Mouse (Mus musculus) neutrophil, adult 5-6 weeks (primary cell): ENCODE measurements around the gene Hist3h2ba. TPM values are rescaled to one million over a fixed set of nuclear protein-coding genes. Genes with fewer than 3 reads are reported as not detected.
A peak's percentile ranks its signal among the peaks of the same experiment; 100 is the strongest.

Experiments
- ATAC-seq: fragments of 151-379, 151-347 bp; 2 replicates; pipeline ENCODE4 v1.8.0; 2017; ENCODE audit warnings: mild to moderate bottlenecking, moderate TSS enrichment; ENCODE audit not compliant: insufficient number of reproducible peaks, poor library complexity, low FRiP score, severe bottlenecking; ENCODE audit errors: extremely low read depth
- total RNA-seq: library from RNA; stranded (forward); fragments of 200-1000 nt; gene quantifications from 2 replicates; pipeline ENCODE4 v1.2.3, GENCODE M21; 2017

Gene Hist3h2ba
- total RNA-seq, 1 experiment from 2014 or later: 3.7 TPM

DNA sequence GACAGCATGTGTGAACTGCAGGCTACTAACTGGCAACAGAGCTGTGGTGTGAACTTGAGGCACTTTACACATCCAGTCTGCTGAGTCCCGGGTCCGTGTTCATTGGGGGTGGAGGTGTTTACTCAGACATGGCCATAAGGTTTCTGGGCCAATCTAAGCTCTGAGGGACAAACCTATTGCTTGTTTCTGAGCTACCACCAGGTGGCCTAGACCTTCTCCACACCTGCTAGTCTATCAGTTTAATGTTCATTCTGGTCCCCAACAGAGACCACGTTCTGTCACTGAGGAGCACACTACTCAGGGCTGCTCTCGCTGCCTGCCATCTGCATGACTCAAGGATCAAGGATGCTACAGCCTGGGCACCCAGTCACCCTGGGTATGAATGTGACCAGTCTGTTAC lies 17.1 kb upstream of the Hist3h2ba start:
- no peak for ATAC-seq

DNA sequence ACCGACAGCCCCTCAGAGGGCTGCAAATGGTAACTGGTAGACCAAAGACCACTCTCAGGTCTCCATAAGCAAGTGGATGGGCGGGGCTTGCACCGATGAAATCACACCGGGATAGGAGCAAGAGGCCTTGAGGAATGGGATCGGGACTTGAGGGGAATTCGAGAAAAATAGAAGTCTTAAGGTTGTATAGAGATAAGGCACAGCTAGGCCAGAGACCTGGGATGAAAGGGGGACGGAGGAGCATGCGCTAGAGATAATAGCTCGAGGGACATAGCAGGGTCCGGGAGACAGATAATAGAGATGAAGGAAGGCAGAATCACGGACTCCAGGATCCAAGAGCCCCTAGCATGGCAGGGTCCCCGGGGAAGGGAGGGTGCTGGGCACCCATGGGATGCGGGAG lies 10.8 kb upstream of the Hist3h2ba start:
- ATAC-seq: no peak

DNA sequence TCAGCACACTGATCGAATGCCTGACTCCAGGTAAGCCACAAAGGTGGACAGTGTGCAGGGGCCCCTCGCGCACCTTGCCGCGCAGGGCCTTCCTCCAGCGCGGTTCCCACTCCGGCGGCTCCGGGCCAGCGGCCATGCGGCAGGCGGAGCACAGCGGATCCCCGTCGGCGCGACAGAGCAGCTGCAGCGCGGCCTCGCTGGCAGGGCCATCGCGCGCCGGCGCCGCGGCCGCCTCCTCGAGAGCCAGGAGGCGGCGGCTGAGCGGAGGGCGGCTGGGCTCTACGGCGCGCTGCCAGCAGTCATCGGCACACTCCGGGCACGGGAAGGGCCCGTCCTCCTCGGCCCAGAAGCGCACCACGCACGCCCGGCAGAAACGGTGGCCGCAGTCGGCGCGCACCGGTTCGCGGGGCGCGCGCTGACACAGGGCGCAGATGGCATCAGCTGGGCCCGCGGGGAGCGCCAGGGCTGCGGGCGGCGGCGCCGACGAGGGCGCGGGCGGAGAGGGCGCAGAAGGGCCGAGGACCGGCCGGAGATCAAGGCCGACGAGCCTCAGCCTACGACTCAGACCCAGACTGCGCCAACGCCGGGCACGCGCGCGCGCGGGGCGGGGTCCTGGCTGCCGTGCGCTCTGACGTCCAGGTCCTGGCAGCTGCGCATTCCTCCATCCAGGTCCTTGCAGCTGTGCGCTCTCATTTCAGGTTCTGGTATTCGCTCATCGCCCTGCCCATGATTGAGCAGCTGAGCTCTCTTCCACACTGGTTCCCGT lies 10.2 kb upstream of the Hist3h2ba start, which contains the start of gene Rnf187:
Gene Rnf187, minus strand, starts transcription at position 595 of the 766 bp plus-strand sequence.
- ATAC-seq: peak; percentile 93

DNA sequence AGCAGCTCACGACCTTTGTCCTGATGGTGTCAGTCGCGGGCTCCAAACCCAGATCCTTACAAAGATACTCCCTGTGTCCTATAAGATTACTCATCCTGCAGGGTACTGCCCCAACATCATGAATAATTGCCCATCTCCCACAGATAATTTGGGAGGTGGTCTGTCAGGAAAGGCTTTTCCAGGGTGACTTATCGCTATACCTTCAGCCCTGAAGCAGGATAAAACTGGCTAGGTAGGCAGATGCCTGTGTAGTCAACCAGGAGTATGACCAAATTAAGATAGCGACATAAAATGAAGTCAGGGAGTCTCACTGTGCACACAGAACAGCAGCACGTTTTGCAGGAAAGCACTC lies 9.7 kb upstream of the Hist3h2ba start:
- no peak for ATAC-seq

DNA sequence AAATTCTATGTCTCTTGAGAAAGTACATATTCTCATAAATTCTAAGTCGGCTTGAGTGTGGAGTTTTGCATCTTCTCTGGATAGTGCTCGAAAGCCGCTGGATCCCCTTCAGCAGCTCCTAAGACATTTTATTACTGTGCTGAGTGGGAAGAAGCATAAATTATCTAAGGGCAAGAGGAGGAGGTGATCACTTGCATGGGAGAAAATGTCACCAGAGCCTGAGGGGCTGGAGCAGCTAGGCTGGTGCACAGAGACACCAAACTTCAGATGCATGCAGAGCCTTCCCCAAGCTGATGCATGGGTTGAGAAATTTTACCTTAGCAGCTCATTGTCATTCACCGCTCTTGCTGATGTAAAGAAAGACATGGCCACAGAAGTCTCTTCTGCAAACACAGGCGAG lies 4.6 kb upstream of the Hist3h2ba start:
- no peak for ATAC-seq

DNA sequence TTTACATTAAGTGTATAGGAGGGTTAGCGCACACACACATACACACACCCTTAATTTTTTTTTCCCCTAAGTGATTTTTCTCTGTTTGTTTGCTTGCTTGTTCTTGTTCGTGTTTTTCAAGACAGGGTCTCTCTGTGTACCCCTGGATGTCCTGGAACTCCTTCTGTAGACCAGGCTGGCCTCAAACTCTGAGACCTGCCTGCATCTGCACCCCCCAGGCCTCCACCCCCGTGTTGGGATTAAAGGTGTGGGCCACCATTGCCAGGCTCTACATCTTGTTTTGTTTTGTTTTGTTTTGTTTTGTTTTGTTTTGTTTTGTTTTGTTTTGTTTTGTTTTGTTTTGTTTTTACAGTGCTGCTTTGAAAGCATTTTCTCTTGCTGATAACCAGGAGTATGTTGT lies 1.4 kb upstream of the Hist3h2ba start:
- no peak for ATAC-seq

DNA sequence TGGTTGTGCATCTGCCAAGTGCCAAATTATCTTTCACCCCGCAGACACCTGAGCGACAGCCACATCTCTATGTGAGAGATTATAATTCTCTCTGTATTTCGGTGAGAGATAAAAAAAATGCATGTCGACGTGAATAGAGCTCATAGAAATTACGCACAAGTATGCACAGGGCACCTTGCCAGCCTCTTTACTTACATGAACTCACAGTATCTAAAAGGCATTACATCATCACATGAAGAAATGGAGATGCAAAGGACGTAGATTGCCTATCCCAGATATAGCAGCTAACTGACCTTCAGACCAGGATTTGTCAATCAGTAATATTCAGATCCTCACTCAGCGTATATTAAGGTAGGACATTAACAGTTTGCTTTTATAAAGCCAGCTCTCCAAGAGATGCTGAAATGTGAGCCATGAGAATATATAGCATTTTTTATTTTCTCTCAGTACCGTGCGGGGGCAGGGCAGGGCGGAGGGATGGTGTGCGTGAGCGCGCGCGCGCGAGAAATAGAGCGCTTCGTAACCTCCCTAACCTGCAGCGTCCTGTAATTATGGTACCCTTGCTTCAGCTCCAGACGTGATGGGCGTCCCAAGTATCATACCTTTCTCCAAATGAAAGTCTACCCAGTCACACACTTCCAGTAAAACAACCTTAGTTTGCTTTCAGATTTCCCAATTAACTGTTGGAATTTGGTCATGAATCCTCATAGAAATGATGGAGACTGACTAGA lies 757 bp upstream of the Hist3h2ba start:
- no peak for ATAC-seq

DNA sequence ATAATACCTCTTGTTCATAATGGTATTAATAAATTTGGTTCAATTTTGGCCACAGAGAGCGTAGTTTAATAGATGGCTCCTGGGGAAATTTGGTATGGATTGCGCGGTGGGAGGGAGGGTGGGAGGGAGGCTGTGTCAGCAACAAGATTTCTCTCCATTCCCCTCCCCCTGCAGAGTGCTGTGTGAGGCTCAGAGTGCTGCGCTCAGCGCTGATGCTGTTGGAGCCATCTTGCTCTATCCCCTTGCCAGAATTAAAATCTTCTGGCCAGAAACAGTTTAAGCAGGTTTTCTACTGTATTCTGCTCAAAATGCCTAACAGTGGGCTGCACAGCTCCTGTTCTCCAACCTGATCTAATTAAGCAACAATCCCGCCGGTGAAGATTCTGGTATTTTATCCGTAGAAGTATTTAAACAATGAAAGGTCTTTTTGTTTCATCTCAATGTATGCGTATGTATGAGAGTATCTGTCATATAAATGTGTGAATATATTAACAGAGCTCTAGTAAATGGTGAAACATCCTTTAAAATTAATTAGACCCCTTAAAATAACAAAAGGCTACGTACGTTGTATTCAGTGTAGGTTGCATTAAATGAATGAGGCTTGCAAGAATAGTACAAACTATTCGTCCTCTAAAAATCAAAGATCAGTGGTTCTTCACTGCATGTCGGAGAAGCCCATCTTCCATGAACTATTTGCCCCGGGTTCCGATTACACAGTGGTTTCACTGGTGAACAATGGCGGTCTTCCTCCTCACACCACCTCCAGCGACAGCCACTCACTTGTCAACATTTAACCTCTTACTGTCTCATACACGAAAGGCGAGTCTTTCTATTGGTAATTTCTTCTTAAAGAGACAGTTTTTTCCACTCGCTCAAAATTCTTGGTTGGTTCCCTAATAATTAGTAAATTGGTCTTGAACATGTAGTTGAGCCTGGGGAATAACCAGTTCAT lies 1.0 kb downstream of the Hist3h2ba start:
- ATAC-seq: no peak

DNA sequence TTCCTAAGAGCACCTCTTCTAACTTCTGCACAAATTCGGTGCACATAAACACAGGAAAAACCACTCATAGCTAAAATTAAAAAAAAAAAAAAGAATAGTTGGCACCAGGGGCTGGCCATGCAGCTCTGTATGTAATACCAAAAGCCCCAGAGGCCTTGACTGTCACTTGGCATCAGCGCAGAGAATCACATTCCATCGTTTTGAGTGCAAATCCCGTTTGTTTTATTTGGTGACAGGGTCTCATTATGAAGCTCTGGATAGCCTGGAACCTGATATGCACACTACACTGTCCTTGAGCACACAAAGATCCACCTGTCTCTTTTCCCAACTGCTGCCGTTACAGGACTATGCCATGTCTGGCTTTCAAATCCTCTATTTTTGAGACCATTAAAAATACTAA lies 2.5 kb downstream of the Hist3h2ba start:
- ATAC-seq: no peak

DNA sequence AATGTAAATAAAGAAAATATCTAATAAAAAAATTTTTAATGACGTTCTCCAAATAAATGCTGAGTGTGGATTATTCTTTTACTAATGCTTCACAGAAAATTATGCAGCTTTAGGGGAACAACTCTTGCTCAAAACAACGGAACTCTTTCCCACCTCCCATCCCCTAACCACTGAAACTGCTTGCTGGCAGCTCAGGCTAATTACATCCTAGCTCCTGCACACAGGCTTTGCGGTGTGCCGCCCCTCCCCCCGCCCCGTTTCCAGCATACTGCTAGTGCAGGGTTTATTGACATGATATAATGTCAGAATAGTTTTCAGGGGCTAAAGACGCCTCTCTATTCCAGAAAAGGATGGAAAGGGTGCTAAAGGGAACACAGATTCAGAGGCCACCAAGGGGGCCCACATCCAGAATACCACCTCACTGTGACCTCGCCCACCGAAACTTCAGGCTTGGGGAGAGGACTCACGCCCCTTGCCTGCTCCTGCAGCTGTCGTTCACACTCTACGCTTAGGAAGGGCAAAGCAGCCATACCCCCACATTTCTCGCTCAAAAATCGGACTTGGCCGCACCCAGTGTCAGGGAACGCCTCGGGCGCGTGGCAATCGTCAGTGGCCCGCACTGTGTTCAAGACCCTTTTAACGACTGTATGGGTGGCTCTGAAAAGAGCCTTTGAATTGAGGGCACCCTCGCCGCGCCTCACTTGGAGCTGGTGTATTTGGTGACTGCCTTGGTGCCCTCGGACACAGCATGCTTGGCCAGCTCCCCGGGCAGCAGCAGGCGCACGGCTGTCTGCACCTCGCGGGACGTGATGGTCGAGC lies 4.8 kb downstream of the Hist3h2ba start:
- no peak for ATAC-seq

DNA sequence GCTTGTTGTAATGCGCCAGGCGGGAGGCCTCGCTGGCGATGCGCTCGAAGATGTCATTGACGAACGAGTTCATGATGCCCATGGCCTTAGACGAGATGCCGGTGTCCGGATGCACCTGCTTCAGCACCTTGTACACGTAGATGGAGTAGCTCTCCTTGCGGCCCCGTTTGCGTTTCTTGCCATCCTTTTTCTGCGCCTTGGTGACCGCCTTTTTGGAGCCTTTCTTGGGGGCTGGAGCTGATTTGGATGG lies 5.4 kb downstream of the Hist3h2ba start:
- ATAC-seq: peak; percentile 39

DNA sequence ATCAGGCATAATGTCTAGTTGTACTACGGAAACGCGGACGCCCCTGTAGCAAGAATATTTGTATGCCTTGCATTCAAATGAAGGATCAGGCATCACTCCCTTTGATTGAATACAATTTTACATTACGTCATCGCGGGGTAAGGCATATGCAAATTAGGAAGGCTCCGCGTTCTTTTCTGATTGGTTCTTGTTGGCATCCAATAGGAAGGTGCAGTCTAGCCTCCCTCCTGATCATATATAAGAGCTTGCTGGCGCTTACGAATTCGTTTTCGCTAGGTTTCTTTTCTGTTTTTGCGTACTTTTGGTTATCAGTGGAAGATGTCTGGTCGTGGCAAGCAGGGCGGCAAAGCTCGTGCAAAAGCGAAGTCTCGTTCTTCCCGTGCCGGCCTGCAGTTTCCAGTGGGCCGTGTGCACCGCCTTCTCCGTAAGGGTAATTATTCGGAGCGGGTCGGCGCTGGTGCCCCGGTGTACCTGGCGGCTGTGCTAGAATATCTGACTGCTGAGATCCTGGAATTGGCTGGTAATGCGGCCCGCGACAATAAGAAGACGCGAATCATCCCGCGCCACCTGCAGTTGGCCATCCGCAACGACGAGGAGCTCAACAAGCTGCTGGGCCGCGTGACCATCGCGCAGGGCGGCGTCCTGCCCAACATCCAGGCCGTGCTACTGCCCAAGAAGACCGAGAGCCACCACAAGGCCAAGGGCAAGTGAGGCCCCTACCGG lies 5.9 kb downstream of the Hist3h2ba start, which contains the start of the genes Hist3h2a and Trim17:
Gene Hist3h2a, plus strand, starts transcription at position 266 of the 723 bp plus-strand sequence.
Gene Trim17, plus strand, starts transcription at position 266 of the 723 bp plus-strand sequence.
- ATAC-seq: peak; percentile 85

DNA sequence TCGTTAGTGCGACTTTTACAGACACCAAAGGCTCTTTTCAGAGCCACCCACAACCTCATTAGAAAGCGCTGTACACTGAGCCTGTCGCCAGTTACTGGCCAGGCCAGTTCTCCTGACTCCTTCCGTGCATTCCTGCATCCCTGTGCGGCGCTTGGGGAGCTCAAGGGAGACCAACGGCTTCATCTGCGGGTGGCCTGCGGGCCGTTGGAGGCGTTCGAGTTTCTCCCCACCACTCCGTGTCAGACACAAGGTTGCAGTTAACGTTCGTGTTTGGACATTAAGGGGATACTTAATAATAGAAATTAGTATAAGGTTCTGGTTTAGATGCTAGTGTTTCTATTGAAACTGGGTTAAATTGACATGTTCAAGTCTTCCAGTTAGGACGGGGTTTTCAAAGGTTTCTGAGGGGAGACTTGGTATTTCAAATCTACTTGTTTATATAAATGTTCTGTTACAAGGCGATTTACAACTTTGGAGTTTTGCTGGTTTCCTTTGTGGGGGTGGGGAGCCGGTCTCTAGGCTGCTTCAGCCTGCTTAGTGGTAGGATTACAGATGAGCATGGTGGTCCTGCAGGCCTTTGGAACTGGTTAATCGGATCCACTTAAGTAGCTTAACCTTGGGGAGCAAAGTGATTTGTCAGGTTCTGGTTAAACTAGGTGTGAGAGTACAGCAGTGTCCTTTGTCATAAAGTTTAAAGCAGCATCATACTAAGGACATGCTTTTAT lies 6.6 kb downstream of the Hist3h2ba start:
- peak; percentile 7; the same call in 1 of the 2 replicates for ATAC-seq

DNA sequence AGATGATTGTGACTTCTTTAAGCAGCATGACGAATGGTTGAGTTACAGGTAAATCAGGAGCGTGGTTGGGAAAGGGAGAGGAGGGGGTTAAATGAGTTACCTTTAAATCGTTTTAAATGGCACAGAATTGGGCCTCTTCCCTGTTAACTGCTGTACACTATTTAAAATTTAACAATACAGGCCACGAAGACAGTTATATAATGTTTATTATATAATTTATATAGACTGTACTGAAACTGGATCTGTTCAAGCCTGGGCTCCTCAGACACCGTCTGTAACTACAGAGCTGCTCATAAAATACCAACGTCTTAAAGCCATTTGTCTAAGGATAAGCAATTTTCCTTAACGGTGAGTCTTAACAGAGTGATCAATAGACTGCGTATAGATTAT lies 7.1 kb downstream of the Hist3h2ba start:
- ATAC-seq: no peak

DNA sequence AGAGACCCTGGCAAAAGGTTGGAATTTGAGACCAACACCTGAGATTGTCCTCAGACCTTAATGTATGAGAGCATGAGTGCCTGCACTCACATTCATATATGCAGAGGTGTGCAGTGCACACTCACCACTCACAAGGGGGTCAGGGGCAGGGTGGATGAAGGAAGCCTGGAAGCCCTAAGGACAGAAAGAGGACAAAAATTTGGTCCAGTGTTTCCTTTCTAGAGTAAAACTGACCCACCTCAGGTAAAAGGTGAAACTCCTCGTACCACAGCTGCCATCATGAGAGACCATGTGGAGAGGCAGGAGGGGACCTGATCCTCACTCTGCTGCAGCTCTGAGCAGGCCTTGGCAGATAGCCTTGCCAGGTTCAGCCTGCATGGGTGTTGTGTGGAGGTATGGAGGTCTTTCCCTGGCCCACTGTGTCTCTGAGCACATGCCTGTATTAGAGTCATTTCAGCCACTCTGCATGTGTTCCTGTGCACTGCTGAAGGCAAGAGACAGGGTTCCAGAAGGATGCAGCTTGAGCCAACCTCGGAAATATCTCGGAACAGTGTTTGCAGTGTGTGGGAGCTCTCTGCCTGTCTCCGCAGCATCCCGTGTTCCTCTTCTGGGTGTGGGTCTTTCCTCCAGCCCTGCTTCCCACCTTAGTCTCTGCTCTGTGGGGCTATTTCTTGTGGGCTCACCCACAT lies 8.7 kb downstream of the Hist3h2ba start:
- ATAC-seq: no peak

DNA sequence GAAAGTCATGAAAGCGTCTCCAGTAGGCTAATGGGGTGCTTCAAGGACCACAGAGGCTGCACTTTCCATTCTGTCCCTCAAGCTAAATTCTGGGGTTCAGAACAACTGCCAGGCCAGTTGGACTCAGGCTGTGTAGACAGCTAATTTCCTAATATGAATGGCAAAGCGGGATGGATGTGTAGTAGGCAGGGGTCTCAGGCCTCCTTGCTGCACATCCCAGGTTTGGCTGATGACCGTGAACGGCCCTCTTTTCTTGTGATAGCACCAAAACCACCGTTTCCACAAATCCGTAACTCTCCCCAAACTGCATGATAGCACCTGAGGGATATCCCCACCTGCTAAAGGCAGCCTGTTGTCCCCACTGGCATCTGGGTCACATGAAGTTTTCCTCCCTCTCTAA lies 9.8 kb downstream of the Hist3h2ba start:
- no peak for ATAC-seq
